Mouse (Mus musculus): ENCODE data around the gene Dapp1. TPM values are rescaled to one million over a fixed set of nuclear protein-coding genes. Genes with fewer than 3 reads are reported as not detected.
"Not testable (repeated sequence)": the region's sequence is repeated elsewhere in the genome, so short reads cannot be mapped to it uniquely, and the experiment has no call there.

The Dapp1 gene
- polyA plus RNA-seq, 1 experiment, result 9.0 TPM

DNA sequence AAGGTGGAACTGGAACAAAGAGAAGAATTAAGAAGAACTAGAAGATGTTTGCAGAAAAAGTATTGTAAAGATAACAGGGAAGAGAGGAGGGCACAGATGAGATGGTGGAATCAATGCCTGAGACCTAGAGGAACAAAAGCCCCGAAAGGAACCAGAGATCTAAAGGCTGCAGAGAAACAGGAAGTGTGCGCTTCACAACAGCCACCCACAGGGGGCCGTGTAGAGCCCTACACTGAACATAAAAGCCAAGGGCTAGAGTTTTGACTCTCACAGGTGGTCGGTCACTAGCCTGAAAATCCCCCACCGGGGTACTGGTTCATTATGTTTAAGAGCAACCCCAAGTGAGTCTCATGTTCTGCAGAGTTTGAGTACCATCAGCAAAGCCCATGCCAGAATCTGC, 11.0 kb upstream of the Dapp1 start:
- WGBS, result 79% methylated on average over 5 of the region's 5 CpGs
- DNase-seq (ENCODE audit: low read depth, low spot score), result no peak

DNA sequence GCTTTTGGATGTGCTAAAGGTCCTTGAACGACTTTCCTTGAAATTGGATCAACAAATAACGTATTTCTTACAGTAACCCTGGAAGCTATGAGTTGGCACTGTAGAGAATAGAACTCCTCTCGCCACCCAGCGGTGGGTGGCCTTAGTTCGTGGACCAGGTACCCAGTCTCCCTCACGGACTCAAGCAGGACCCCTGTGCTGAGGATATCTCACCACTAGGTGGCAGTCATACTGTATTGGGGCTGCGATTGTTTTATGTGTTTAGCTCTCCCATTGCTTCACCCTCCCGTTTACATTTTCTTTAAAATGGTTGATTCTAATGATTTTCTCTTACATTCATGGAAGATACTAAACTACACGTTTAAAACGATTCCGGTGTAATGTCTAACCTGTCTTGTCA, 9.8 kb upstream of the Dapp1 start:
- DNase-seq (ENCODE audit: low read depth, low spot score), result peak; percentile 58
- 10% methylated on average over 11 of the region's 11 CpGs for WGBS

DNA sequence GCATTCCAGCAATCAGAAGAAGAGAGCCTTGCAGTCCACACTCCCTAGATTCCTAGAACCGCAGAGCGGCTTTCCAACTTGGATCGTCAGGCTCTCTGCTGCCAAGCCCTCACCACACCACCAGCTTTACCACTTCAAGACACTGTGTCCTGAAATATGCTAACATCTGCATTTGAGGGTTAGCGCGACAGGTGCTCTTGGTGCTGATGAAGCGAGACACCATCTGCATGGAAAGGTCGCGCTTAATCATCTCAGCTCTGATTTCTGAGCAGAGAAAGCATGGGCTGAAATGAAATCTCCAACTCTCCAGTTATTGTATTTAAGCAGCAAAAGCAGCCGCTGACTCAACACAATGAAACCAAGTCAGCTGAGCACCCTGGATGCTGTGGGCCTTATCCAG, 8.1 kb upstream of the Dapp1 start:
- 92% methylated on average over 9 of the region's 9 CpGs for WGBS

DNA sequence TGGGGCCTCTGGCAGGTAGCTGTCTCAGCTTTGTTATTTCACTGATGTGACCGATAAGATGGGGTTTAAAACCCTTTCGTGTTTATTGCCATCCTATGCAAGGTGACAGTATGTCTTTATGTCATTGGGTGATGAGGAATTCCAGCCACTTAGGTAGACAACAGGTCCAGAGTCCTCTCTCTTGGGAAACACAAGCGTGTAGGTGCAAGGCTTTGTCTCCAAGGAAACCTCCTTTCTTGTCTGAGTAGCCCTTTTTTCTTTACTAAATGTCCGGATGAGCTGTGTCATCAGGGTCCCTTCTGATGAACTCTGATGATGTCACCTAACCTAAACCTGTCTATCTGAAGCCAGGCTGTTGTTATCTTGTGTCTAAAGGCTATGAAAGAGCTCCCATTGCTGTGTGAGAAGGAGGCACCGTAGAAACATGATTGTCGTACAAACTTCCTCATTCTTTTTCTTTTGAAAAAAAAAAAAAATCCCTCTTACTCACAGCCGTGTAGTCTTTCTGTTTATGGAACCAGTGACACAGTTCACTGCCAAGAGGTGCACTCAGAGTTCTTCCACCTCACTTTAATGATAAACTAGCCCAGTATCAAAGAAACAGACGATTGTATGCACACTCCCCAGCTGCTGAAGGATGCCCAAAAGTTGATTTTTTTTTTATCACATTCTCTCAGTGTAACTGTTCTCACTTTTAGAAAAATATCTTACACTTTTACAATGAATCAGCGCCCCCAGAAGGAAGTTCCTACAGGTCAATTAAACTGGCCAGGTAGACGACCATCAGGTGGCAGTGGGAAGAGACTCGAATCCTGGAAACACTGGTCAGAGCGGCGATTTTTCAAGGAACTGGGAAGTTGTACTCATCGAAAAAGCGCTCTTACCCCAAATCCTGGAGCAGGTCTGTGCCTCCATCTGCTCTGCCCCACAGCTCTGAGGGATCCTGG, 637 bp downstream of the Dapp1 start:
- peak; percentile 33 for DNase-seq (ENCODE audit: low read depth, low spot score)
- WGBS, result 6% methylated on average over 15 of the region's 15 CpGs

More for the DNA sequence above, 8.1 kb upstream of the Dapp1 start:
- DNase-seq (ENCODE audit: low read depth, low spot score), result no peak

GRCm38 (mm10) chr3:137978233-137978632, 3.1 kb downstream of the Dapp1 start:
- WGBS, result 52% methylated on average over 5 of the region's 5 CpGs
- no peak for DNase-seq (ENCODE audit: low read depth, low spot score)

GRCm38 (mm10) chr3:137977629-137978041, 3.7 kb downstream of the Dapp1 start:
- DNase-seq (ENCODE audit: low read depth, low spot score), result no peak
- WGBS, result 91% methylated on average over 6 of the region's 6 CpGs

DNA sequence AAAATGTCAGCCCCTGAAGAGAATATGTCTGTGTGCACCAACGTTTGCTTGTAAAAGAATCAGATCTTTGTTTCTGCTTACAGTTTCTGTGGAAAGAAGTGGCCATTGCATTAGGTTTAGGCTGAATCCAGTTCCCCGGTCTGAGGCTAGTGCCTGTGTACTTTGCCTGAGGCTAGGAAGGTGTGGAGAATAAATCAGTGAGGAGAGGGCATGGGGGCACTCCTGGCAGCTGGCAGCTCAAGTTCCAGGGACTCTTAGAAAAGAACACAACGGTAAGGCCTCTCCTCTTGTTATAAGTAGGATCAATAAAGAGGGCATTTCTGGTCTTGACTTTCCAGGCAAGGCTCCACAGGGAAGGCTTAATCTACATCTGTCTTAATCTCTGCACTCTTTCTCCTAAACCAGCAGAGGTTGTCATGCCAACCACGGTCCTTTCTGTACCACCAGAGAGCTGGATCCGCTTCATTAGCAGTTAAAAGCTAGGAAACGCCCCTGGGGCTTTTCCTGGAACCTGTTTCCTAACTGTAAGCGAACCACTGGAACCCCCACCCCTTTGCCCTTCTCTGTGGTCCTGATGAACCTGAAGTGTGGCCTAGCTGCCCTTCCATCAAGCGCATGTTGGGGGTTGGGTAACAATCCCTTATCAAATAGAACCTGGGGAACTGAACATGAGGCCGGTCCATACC, 4.3 kb downstream of the Dapp1 start:
- no peak for DNase-seq (ENCODE audit: low read depth, low spot score)
- WGBS, result 81% methylated on average over 9 of the region's 9 CpGs

DNA sequence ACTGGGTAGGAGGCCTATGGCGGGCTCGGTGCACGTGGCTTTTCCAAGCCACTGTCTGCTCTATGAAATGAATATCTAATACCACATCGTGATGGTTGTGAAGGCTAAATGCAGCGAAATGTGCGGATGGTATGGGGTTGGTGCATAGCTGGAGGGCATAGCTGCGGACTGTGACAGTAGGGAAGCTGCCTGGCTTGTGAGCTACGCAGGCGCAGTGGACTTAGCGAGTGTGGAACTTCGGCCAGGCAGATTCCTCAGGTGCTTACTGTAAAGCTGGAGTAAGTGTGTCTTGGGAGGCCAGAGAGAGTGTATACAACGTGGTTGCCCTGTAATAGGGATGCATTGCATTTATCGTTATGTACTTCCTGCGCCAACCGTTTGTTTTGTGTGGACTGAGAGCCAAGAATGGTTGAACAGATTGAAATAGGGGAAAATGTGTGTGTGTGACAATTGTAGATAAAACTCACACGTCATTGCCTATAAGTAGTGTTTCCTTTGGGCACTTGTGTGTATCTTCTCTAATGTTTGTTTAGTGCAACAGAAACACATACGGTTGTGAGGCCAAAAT, 5.4 kb downstream of the Dapp1 start:
- DNase-seq (ENCODE audit: low read depth, low spot score), result no peak
- WGBS, result 93% methylated on average over 17 of the region's 17 CpGs

- 90% methylated on average over 7 of the region's 7 CpGs for WGBS
Measured at GRCm38 (mm10) chr3:137975435-137975834, 5.9 kb downstream of the Dapp1 start.

DNA sequence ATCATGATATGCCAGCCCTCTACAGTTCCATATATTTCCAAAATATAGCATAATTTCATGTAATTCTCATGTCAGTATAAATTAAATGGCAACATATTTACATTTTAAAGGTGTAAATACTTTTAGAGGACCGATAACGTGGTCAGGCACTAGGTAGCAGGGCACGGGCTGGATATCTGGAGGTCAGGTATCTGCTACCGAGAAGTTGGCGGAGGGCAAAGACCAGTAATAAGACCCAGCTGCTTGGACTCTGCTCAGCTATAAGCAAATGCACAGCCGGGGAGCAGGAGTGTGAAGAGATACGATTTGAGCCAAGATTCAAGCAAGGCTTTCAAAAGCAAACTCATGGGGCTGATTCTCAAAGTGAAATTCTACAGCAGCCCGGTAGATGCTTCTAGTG, 7.0 kb downstream of the Dapp1 start:
- 84% methylated on average over 8 of the region's 8 CpGs for WGBS
- no peak for DNase-seq (ENCODE audit: low read depth, low spot score)

More at GRCm38 (mm10) chr3:137975435-137975834, 5.9 kb downstream of the Dapp1 start:
- DNase-seq (ENCODE audit: low read depth, low spot score), result no peak

- WGBS, result 88% methylated on average over 7 of the region's 7 CpGs
- DNase-seq (ENCODE audit: low read depth, low spot score), result no peak
Measured at GRCm38 (mm10) chr3:137972989-137973388, 8.4 kb downstream of the Dapp1 start.

DNA sequence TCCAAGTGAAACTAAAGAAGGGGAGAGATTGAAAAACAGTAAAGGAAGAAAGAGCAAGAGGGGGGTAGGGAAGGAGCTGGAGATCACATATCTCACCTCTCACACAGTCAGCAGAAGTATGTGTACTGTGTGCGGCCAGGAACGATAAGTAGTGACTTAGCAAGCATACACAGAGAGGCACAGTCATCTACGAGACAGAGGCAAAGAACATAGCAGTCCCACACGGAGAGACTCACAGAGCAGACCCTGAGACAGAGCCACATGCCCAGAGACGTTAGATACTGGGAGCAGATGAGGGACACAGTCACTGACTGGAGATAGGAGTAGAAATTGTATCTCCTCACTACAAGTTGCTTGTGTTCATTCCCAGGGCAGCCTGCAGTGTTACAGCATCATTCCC, 9.1 kb downstream of the Dapp1 start:
- WGBS, result 86% methylated on average over 5 of the region's 5 CpGs

DNA sequence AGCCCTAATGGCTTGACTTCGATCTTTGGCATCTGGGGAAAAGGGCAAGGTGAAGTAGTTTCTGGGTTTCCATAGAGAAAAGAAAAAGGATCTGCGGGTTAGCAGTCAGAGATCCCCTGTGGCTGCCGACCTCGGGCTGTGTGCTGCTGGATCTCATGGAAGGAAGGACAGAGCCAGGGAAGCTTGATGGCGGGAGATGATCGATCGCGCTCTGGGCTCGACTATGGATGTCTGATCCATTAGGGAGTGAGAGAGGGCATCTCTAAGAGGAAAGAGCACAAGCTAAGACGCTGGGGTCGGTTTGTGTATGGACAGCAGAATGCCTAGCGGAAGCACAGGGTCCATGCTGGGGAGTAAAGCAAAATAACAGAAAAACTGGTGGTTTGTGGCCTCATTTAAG, 11.4 kb downstream of the Dapp1 start:
- WGBS, result 77% methylated on average over 12 of the region's 12 CpGs
- DNase-seq (ENCODE audit: low read depth, low spot score), result no peak

More for the DNA sequence above, 9.1 kb downstream of the Dapp1 start:
- no peak for DNase-seq (ENCODE audit: low read depth, low spot score)

GRCm38 (mm10) chr3:137968820-137969486, 12.4 kb downstream of the Dapp1 start:
- WGBS, result 32% methylated on average over 9 of the region's 9 CpGs

DNA sequence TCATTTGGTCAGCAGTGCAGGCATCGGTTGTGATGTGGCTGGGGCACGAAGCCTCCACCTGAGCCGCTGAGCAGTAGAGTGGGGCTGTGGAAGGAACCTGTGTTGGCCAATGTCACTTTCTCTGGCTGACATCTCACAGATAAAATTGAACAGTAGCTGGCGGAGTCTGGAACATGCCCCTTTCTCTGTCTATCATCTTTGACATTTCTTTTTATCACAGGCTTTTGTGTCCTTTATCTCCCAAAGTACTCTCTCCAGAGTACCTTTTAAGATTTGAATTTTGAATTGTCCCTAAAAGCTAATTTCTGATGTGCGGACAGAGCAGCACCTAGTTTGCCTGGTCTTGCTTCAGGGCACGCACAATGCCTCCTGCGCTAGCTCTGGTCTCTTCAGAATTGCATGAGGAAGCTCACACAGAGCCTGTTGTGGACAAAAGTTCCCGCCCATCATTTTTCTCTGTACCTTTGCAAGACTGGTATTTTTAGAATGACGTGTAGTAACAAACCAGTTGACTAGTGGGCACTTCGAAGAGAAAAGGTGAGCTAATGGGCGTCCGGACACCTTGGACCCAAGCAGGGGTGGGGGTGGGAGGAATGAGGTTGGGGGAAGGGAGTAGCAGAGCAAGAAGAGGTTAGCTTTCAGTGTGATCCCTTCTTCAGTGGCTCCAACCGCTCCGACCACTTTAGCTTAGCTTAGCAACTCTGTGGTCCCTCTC, 13.1 kb downstream of the Dapp1 start:
- no peak for DNase-seq (ENCODE audit: low read depth, low spot score)
- WGBS, result 82% methylated on average over 14 of the region's 14 CpGs

More at GRCm38 (mm10) chr3:137968820-137969486, 12.4 kb downstream of the Dapp1 start:
- DNase-seq (ENCODE audit: low read depth, low spot score), result peak; percentile 33

- not testable (repeated sequence) for DNase-seq (ENCODE audit: low read depth, low spot score)
- 61% methylated on average over 1 of the region's 1 CpGs for WGBS
Measured at GRCm38 (mm10) chr3:137964014-137964413, 17.3 kb downstream of the Dapp1 start.

GRCm38 (mm10) chr3:137963508-137963907, 17.8 kb downstream of the Dapp1 start:
- DNase-seq (ENCODE audit: low read depth, low spot score), result no peak
- WGBS, result 82% methylated on average over 8 of the region's 8 CpGs

DNA sequence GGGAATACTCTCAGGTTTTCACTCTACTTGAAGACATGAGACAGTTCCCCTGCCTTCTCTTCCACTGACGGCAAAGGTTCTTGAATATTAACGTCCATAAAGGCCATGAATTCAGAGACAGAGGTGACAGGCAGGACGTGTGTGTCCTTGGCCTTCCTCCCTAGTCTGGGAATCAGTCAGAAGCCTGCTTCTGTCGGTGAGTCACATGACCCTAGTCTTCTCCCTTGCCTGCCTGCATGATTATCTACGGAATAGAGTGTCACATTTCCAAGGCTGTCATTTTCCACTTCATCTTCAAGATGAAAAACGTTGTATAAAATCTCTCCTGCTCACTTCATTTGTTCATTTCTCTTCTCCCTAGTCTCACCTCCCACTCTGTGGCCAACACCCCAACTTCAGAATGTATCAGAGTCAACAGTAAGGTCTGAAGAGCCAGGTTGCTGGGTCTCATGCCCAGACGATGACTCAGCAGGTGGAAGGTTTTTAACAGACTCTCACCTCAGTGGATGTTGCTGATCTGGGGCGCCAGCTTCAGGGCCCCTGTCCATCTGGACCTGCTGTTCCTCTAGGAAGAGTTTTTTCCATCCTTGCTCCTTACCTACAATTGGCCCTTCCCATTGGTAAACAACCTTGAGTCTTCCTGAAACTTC, 19.5 kb downstream of the Dapp1 start:
- DNase-seq (ENCODE audit: low read depth, low spot score), result no peak

GRCm38 (mm10) chr3:137959456-137959855, 21.9 kb downstream of the Dapp1 start:
- 85% methylated on average over 4 of the region's 4 CpGs for WGBS
- DNase-seq (ENCODE audit: low read depth, low spot score), result no peak

More for the DNA sequence above, 19.5 kb downstream of the Dapp1 start:
- 66% methylated on average over 8 of the region's 8 CpGs for WGBS
